Mouse (Mus musculus) lung, adult 2 months (tissue): Measurements from ENCODE around the gene Kdm4a.

Source experiments
- CTCF ChIP-seq: fragments of 200-500 bp; IDR thresholded peaks from 2 replicates; pipeline ENCODE4 v1.5.1; 2011; ENCODE audit warnings: mild to moderate bottlenecking, low read length, control low read depth; ENCODE audit not compliant: insufficient read depth
- POLR2A ChIP-seq: fragments of 200-500 bp; IDR thresholded peaks from 2 replicates; pipeline ENCODE4 v1.6.1; 2011; ENCODE audit warnings: low read depth, mild to moderate bottlenecking, control low read depth, low read length, borderline replicate concordance; ENCODE audit errors: extremely low read depth

DNA sequence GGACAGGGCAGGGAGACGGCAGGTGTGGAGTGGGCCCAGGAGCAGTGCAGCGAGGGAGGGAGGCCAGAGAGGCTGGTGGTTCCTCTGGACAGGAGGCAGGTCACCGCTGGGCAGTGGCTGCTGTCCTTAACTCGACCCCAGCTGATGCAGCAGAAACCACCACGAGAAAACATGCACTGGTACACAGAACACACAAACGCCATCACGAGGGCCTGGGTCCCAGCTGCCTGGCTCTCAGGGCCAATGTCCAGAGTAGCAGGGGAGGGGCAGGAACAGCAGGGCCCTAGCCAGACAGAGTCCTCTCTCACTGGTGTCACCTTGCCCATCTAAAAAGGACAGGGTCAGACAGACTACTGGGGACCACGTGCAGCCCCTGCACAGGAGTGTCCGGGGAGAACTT, 40.9 kb upstream of the Kdm4a start:
- no peak for TF ChIP-seq CTCF
- no peak for TF ChIP-seq POLR2A
